Mouse (Mus musculus) forebrain, embryonic 14.5 days (tissue): ENCODE data around the gene Ugt1a10. TPM values are rescaled to one million over a fixed set of nuclear protein-coding genes. Genes with fewer than 3 reads are reported as not detected.

Experiments used
- ATAC-seq: fragments of 200-750 bp; cut with Nextera tagmentation; 2 replicates; pipeline ENCODE4 v1.8.0; 2017; ENCODE audit warnings: mild to moderate bottlenecking, moderate library complexity
- DNase-seq: peaks from one replicate; pipeline ENCODE4 v3.0.0-alpha.2; 2015; ENCODE audit warnings: low spot score
- H3K27ac ChIP-seq: fragments of 300-500 bp; sonication (generic); 2 replicates; pipeline ENCODE4 v1.5.1; 2014; ENCODE audit warnings: low read depth, mild to moderate bottlenecking, control low read depth, low read length, moderate library complexity
- H3K27me3 ChIP-seq: fragments of 300-500 bp; sonication (generic); replicated peaks from 2 replicates; pipeline ENCODE4 v1.6.1; 2014; ENCODE audit warnings: low read length, control low read depth, mixed read lengths; ENCODE audit not compliant: control insufficient read depth, insufficient read depth
- H3K36me3 ChIP-seq: fragments of 300-500 bp; sonication (generic); 2 replicates; pipeline ENCODE4 v1.6.1; 2014; ENCODE audit warnings: low read length, control low read depth; ENCODE audit not compliant: control insufficient read depth, insufficient read depth
- H3K4me1 ChIP-seq: fragments of 300-500 bp; sonication (generic); 2 replicates; pipeline ENCODE4 v1.6.1; 2014; ENCODE audit warnings: antibody characterized with exemption, low read length, control low read depth; ENCODE audit not compliant: control insufficient read depth, insufficient read depth
- H3K4me2 ChIP-seq: fragments of 300-500 bp; sonication (generic); 2 replicates; pipeline ENCODE4 v1.6.1; 2014; ENCODE audit warnings: mild to moderate bottlenecking, control low read depth, low read length
- H3K4me3 ChIP-seq: fragments of 300-500 bp; sonication (generic); 2 replicates; pipeline ENCODE4 v1.5.1; 2014; ENCODE audit warnings: low read depth, low read length, control low read depth
- H3K9ac ChIP-seq: fragments of 300-500 bp; sonication (generic); 2 replicates; pipeline ENCODE4 v1.6.1; 2014; ENCODE audit warnings: mild to moderate bottlenecking, low read length, control low read depth, moderate library complexity
- H3K9me3 ChIP-seq: fragments of 300-500 bp; sonication (generic); replicated peaks from 2 replicates; pipeline ENCODE4 v1.6.1; 2016; ENCODE audit warnings: low read length, control low read depth, mixed read lengths; ENCODE audit not compliant: control insufficient read depth
- WGBS: fragments of 180-500 bp; shearing (Covaris S2); extraction: QIAGEN DNeasy Blood & Tissue Kit; methylation state at CpG from one replicate; pipeline ENCODE4 v1.1.7; 2014; 5-methylcytosine and 5-hydroxymethylcytosine counted together
- polyA plus RNA-seq: library from polyadenylated mRNA; unstranded; fragments of >200 nt; fragmentation: Nextera tagmentation; extraction: Ambion mirVana; gene quantifications from 2 replicates; pipeline ENCODE4 v1.2.1, GENCODE M21; 2014

Gene Ugt1a10
- polyA plus RNA-seq, 1 experiment from 2014 or later, result not detected

DNA sequence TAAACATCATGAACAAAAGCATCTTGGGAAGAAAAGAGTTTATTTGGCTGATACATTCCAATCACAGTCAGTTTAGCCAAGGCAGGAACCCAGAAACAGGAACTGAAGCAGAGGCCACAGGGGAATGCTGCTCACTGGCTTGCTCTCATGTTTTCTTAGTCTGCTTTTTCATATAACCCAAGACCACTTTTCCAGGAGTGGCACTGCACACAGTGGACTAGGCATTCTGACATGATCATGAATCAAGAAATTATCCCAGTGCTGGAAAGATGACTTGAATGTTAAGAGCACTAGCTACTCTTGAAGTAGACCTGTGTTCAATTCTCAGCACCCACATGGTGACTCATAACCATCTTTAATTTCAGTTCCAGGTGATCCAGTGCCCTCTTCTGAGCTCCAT, 170.6 kb downstream of the Ugt1a10 start:
- Histone ChIP-seq H3K4me2 (no peak overlapping the region), H3K27me3 (no peaks in the 10 kb centered on the region), H3K27ac (no peak overlapping the region), H3K9ac (no peak overlapping the region), H3K4me3 (no peak overlapping the region), H3K9me3 (peaks cover 59% of the 10 kb centered on the region), H3K4me1 (no peaks in the 10 kb centered on the region), H3K36me3 (no peaks in the 10 kb centered on the region)
- DNase-seq, result no peak
- no peak for ATAC-seq

- WGBS, result 53% methylated on average over 5 of the region's 5 CpGs
- no peaks in the 10 kb centered on the region for H3K4me1 ChIP-seq
- H3K27ac ChIP-seq, result no peak within 1 kb of the TSS
- H3K27me3 ChIP-seq, result no peaks in the 10 kb centered on the region
- ATAC-seq, result no peak
- no peaks in the 10 kb centered on the region for H3K36me3 ChIP-seq
- no peak for DNase-seq
- no peak within 1 kb of the TSS for H3K4me2 ChIP-seq
- no peak within 1 kb of the TSS for H3K9ac ChIP-seq
- H3K9me3 ChIP-seq, result peaks cover 70% of the 10 kb centered on the region
- no peak within 1 kb of the TSS for H3K4me3 ChIP-seq
These were observed 171.6 kb downstream of the Ugt1a10 start, which contains the start of gene Mroh2a for GRCm38 (mm10) chr1:88226670-88227379. Gene Mroh2a, plus strand, starts transcription at chr1:88226986.

GRCm38 (mm10) chr1:88227482-88227881, 172.3 kb downstream of the Ugt1a10 start:
- H3K27ac ChIP-seq, result no peak overlapping the region
- no peak for DNase-seq
- WGBS, result 59% methylated on average over 2 of the region's 2 CpGs
- peaks cover 72% of the 10 kb centered on the region for H3K9me3 ChIP-seq
- H3K4me1 ChIP-seq, result no peaks in the 10 kb centered on the region
- no peaks in the 10 kb centered on the region for H3K36me3 ChIP-seq
- H3K9ac ChIP-seq, result no peak overlapping the region
- H3K27me3 ChIP-seq, result no peaks in the 10 kb centered on the region
- no peak overlapping the region for H3K4me3 ChIP-seq
- ATAC-seq, result no peak
- H3K4me2 ChIP-seq, result no peak overlapping the region

- Histone ChIP-seq H3K4me1 (no peaks in the 10 kb centered on the region), H3K9me3 (peaks cover 79% of the 10 kb centered on the region), H3K27me3 (no peaks in the 10 kb centered on the region), H3K27ac (no peak overlapping the region), H3K4me3 (no peak overlapping the region), H3K36me3 (no peaks in the 10 kb centered on the region), H3K9ac (no peak overlapping the region), H3K4me2 (no peak overlapping the region)
- WGBS, result 69% methylated on average over 7 of the region's 7 CpGs
- ATAC-seq (no peak), DNase-seq (no peak)
These were observed 172.9 kb downstream of the Ugt1a10 start for GRCm38 (mm10) chr1:88228121-88228520.

- Histone ChIP-seq H3K4me2 (no peak overlapping the region), H3K9ac (no peak overlapping the region), H3K36me3 (no peaks in the 10 kb centered on the region), H3K4me3 (no peak overlapping the region), H3K4me1 (no peaks in the 10 kb centered on the region), H3K27me3 (no peaks in the 10 kb centered on the region), H3K9me3 (peaks cover 93% of the 10 kb centered on the region), H3K27ac (no peak overlapping the region)
- 82% methylated on average over 3 of the region's 3 CpGs for WGBS
- ATAC-seq (no peak), DNase-seq (no peak)
These were observed 174.4 kb downstream of the Ugt1a10 start for GRCm38 (mm10) chr1:88229566-88229965.

DNA sequence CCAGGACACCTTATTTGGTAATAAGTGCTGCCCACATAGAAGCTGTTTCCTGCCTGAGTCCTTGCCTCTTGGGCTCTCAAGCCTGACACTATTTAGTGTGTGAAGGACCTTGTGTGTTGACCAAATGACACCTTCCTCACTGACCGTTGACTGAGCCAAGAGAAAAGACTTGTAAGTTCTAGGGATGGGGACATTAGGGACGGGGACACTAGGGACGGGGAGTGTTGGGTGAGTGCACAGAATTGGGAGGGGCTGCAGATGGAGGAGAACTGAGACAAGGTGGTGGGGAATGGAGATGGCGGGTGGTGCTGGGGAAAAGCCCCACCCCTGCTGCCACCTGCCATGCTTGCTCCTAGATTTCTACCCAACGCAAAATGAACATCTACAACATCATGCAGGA, 174.8 kb downstream of the Ugt1a10 start:
- ATAC-seq (no peak), DNase-seq (no peak)
- Histone ChIP-seq H3K27me3 (no peaks in the 10 kb centered on the region), H3K4me1 (no peaks in the 10 kb centered on the region), H3K27ac (no peak overlapping the region), H3K9ac (no peak overlapping the region), H3K9me3 (peaks cover 97% of the 10 kb centered on the region), H3K4me2 (no peak overlapping the region), H3K4me3 (no peak overlapping the region), H3K36me3 (no peaks in the 10 kb centered on the region)
- 86% methylated on average over 5 of the region's 5 CpGs for WGBS

- ATAC-seq (no peak), DNase-seq (no peak)
- Histone ChIP-seq H3K9ac (no peak overlapping the region), H3K27me3 (no peaks in the 10 kb centered on the region), H3K9me3 (peaks cover 100% of the 10 kb centered on the region), H3K4me1 (no peaks in the 10 kb centered on the region), H3K36me3 (no peaks in the 10 kb centered on the region), H3K4me2 (no peak overlapping the region), H3K4me3 (no peak overlapping the region), H3K27ac (no peak overlapping the region)
- 73% methylated on average over 7 of the region's 7 CpGs for WGBS
These were observed 175.2 kb downstream of the Ugt1a10 start for GRCm38 (mm10) chr1:88230421-88230820.

DNA sequence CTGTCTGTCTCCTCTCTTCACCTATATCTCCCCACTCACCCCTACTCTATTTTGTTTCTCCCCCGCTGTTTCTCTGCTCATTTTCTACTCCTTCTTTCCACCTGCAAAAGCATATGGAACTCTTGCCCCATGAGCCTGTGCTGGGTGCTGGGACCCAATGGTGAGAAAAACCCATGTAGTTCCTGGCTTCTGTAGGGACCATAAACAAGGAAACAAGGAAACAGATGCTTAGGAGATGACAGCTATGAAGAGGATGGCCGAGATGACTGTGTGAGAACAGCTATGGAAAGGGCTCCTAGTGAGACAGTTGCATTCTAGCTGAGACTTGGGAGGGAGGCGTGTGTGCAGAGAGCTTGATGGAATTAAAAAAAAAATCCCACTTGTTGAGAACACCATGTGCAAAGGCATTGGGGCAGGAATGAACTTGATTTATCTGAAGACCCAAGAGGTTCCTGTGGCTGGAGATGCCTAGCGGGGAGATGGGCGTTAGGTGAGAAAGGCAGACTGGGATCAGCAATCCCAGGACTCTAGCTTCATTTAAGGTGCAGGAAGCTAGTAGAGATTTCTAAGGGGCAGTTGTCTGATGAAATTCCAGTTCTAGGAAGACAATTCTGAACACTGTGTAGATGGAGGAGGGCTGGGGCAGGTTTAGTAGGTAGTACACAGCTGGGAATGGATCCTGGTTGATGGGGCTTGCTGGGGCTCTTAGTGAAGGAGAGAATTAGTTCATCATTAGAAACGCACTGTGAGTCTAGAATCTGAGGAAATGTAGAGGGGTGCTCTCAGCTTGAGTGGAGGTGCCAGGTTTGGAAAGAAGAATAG, 176.0 kb downstream of the Ugt1a10 start:
- Histone ChIP-seq H3K9me3 (peaks cover 99% of the 10 kb centered on the region), H3K9ac (no peak overlapping the region), H3K27me3 (no peaks in the 10 kb centered on the region), H3K4me3 (no peak overlapping the region), H3K4me1 (no peaks in the 10 kb centered on the region), H3K27ac (no peak overlapping the region), H3K4me2 (no peak overlapping the region), H3K36me3 (no peaks in the 10 kb centered on the region)
- DNase-seq (no peak), ATAC-seq (no peak)
- WGBS, result 75% methylated on average over 6 of the region's 6 CpGs
